ENCODE assay signal across 11 mouse cellular contexts in genomic region chr7:67632380-67632779, GRCm38 (mm10). TPM values are rescaled to one million over a fixed set of nuclear protein-coding genes. Genes with fewer than 3 reads are reported as not detected.
DNase-seq lines count a peak whose midpoint lies in the region; ATAC-seq and TF ChIP-seq lines count a peak whose summit lies in the region.
"Had no signal": no experiment of that assay in that cellular context is flagged by ENCODE, and none has a peak within 500 bp of the region (broad histone marks: within the 10 kb centered on the region; RNA-seq: fewer than 3 reads in every experiment).

No protein-coding gene starts in this region.

- H3K27me3 ChIP-seq in intestine, postnatal 0 days (replicated peaks; ENCODE audit: control insufficient read depth, insufficient read depth, low read length) = no peaks in the 10 kb centered on the region
- H3K27me3 ChIP-seq in intestine, embryonic 15.5 days (replicated peaks) = no peaks in the 10 kb centered on the region
- H3K27me3 ChIP-seq: embryonic facial prominence, embryonic 13.5 days had no signal

- no peaks in the 10 kb centered on the region for H3K9me3 ChIP-seq in intestine, postnatal 0 days (ENCODE audit: control insufficient read depth)
- no peaks in the 10 kb centered on the region for H3K9me3 ChIP-seq in intestine, embryonic 15.5 days
- H3K9me3 ChIP-seq: embryonic facial prominence, embryonic 13.5 days had no signal

- H3K4me1 ChIP-seq in intestine, postnatal 0 days (replicated peaks; ENCODE audit: control insufficient read depth, insufficient read depth, low read length) = no peaks in the 10 kb centered on the region
- no peaks in the 10 kb centered on the region for H3K4me1 ChIP-seq in intestine, embryonic 15.5 days (replicated peaks)

- ATAC-seq in intestine, postnatal 0 days = no peak
- no peak for ATAC-seq in intestine, embryonic 15.5 days

- no peak overlapping the region for H3K4me2 ChIP-seq in intestine, postnatal 0 days (replicated peaks; ENCODE audit: low read depth)
- H3K4me2 ChIP-seq in intestine, embryonic 15.5 days (replicated peaks) = no peak overlapping the region
- H3K4me2 ChIP-seq: embryonic facial prominence, embryonic 13.5 days had no signal

- no peak overlapping the region for H3K4me3 ChIP-seq in intestine, postnatal 0 days (ENCODE audit: low read depth, low read length)
- H3K4me3 ChIP-seq in intestine, embryonic 15.5 days (replicated peaks) = no peak overlapping the region
- H3K4me3 ChIP-seq: embryonic facial prominence, embryonic 13.5 days had no signal

- no peak overlapping the region for H3K27ac ChIP-seq in intestine, postnatal 0 days (ENCODE audit: low read depth, low read length)
- no peak overlapping the region for H3K27ac ChIP-seq in intestine, embryonic 15.5 days
- H3K27ac ChIP-seq: embryonic facial prominence, embryonic 13.5 days had no signal

- H3K9ac ChIP-seq in intestine, postnatal 0 days (ENCODE audit: low read depth, low read length) = no peak overlapping the region
- no peak overlapping the region for H3K9ac ChIP-seq in intestine, embryonic 15.5 days
- H3K9ac ChIP-seq: embryonic facial prominence, embryonic 13.5 days had no signal

- DNase-seq in spleen, postnatal 10 days (ENCODE audit: low spot score in 2 of 2) = peak; percentile 13 to 54
- DNase-seq in spleen, postnatal 4 days (ENCODE audit: low spot score in 2 of 2) = no peak
- peak; percentile 62 for DNase-seq in R1 (ENCODE audit: low read depth, low spot score)
- DNase-seq in testis, postnatal 10 days (ENCODE audit: low spot score) = peak; percentile 54
- DNase-seq in right cerebral cortex, postnatal 14 days = no peak
- no peak for DNase-seq in frontal cortex, postnatal 25 days (ENCODE audit: low spot score in 2 of 2)
- DNase-seq: kidney, postnatal 10 days; right cerebral cortex, postnatal 25 days had no signal

- WGBS in intestine, postnatal 0 days = 86% methylated on average over 5 of the region's 5 CpGs
- 87% methylated on average over 5 of the region's 5 CpGs for WGBS in intestine, embryonic 15.5 days

- peaks cover 1% of the 10 kb centered on the region; the same call in 1 of the 2 replicates for H3K36me3 ChIP-seq in intestine, postnatal 0 days (ENCODE audit: control insufficient read depth, insufficient read depth)
- no peaks in the 10 kb centered on the region for H3K36me3 ChIP-seq in intestine, embryonic 15.5 days

- peak; percentile 59 for TF ChIP-seq CTCF in intestine, postnatal 0 days (IDR thresholded peaks at IDR 0.05; ENCODE audit: low read depth)

RNA-seq across cellular contexts. Expression of gene Lrrc28, which starts 12.7 kb away (rescaled TPM):
- 16.1 and 17.2 TPM in 2 replicates for polyA plus RNA-seq in intestine, postnatal 0 days (2015; fragmentation: Nextera tagmentation; extraction: Ambion mirVana)
- 8.9 and 10.4 TPM in 2 replicates for polyA plus RNA-seq in intestine, embryonic 15.5 days (2015; fragmentation: Nextera tagmentation; extraction: Ambion mirVana)

RNA-seq across cellular contexts. Expression of gene Ttc23, which starts 14.8 kb away (rescaled TPM):
- polyA plus RNA-seq in intestine, postnatal 0 days (2015; fragmentation: Nextera tagmentation; extraction: Ambion mirVana) = 8.6 and 9.4 TPM in 2 replicates
- 20.9 and 21.8 TPM in 2 replicates for polyA plus RNA-seq in intestine, embryonic 15.5 days (2015; fragmentation: Nextera tagmentation; extraction: Ambion mirVana)

Comparison
In these comparisons a context has a peak if more than half of its experiments do, and no peak if none do; other contexts are left out.
1. DNase-seq: peak in spleen, postnatal 10 days (2 of 2), R1 (single experiment) and testis, postnatal 10 days (single experiment); none in spleen, postnatal 4 days (0 of 2), right cerebral cortex, postnatal 14 days (single experiment) and frontal cortex, postnatal 25 days (0 of 2).